Mouse (Mus musculus): Measurements from ENCODE around the gene Galnt14. TPM values are rescaled to one million over a fixed set of nuclear protein-coding genes. Genes with fewer than 3 reads are reported as not detected.

Galnt14 gene
- polyA plus RNA-seq, 1 experiment from 2014 or later: 10.6 TPM

GRCm38 (mm10) chr17:73703571-73703970 lies 6.7 kb downstream of the Galnt14 start:
- Histone ChIP-seq H3K4me3 (replicated peaks) (no peak overlapping the region), H3K36me3 (replicated peaks) (no peaks in the 10 kb centered on the region)
- ATAC-seq (ENCODE audit: low FRiP score): no peak

GRCm38 (mm10) chr17:73701016-73701415 lies 9.2 kb downstream of the Galnt14 start:
- H3K36me3 ChIP-seq (replicated peaks): no peaks in the 10 kb centered on the region
- peaks cover 24% of the 10 kb centered on the region for H3K4me1 ChIP-seq
- H3K4me3 ChIP-seq (replicated peaks): no peak overlapping the region
- peaks cover 5% of the 10 kb centered on the region; the same call in 1 of the 2 replicates for H3K27me3 ChIP-seq
- 22% methylated on average over 7 of the region's 7 CpGs for WGBS
- no peak overlapping the region for H3K4me2 ChIP-seq
- peak overlapping the region; percentile 53; the same call in 1 of the 2 replicates for H3K27ac ChIP-seq
- H3K9me3 ChIP-seq: no peaks in the 10 kb centered on the region
- no peak overlapping the region for H3K9ac ChIP-seq
- no peak for ATAC-seq (ENCODE audit: low FRiP score)

More at GRCm38 (mm10) chr17:73703571-73703970, 6.7 kb downstream of the Galnt14 start:
- Histone ChIP-seq H3K9me3 (no peaks in the 10 kb centered on the region), H3K9ac (no peak overlapping the region), H3K27me3 (peaks cover 7% of the 10 kb centered on the region; the same call in 1 of the 2 replicates), H3K4me2 (no peak overlapping the region), H3K4me1 (peaks cover 20% of the 10 kb centered on the region), H3K27ac (no peak overlapping the region)

- Histone ChIP-seq H3K9me3 (no peaks in the 10 kb centered on the region), H3K36me3 (replicated peaks) (no peaks in the 10 kb centered on the region), H3K9ac (no peak overlapping the region), H3K4me2 (peak overlapping the region; percentile 17; the same call in 1 of the 2 replicates), H3K4me3 (replicated peaks) (no peak overlapping the region), H3K27me3 (peaks cover 5% of the 10 kb centered on the region; the same call in 1 of the 2 replicates), H3K4me1 (peaks cover 27% of the 10 kb centered on the region), H3K27ac (0 out of 2 replicates have a peak overlapping the region, but pooled peaks have one; percentile 31)
- 11% methylated on average over 6 of the region's 6 CpGs for WGBS
- peak; percentile 60; the same call in 1 of the 2 replicates for ATAC-seq (ENCODE audit: low FRiP score)
These were observed 10.4 kb downstream of the Galnt14 start for GRCm38 (mm10) chr17:73699881-73700280.

GRCm38 (mm10) chr17:73694206-73694952 lies 15.9 kb downstream of the Galnt14 start:
- no peak overlapping the region for H3K4me2 ChIP-seq
- no peak overlapping the region for H3K9ac ChIP-seq
- H3K27ac ChIP-seq: no peak overlapping the region
- WGBS: 91% methylated on average over 3 of the region's 3 CpGs
- no peak for ATAC-seq (ENCODE audit: low FRiP score)
- H3K36me3 ChIP-seq (replicated peaks): no peaks in the 10 kb centered on the region
- peaks cover 5% of the 10 kb centered on the region; the same call in 1 of the 2 replicates for H3K27me3 ChIP-seq
- peaks cover 11% of the 10 kb centered on the region for H3K4me1 ChIP-seq
- no peak overlapping the region for H3K4me3 ChIP-seq (replicated peaks)
- no peaks in the 10 kb centered on the region for H3K9me3 ChIP-seq

GRCm38 (mm10) chr17:73688261-73688660 lies 22.0 kb downstream of the Galnt14 start:
- no peak overlapping the region for H3K4me2 ChIP-seq
- no peaks in the 10 kb centered on the region for H3K36me3 ChIP-seq (replicated peaks)
- no peak overlapping the region for H3K9ac ChIP-seq
- WGBS: 80% methylated on average over 3 of the region's 3 CpGs
- no peak overlapping the region for H3K4me3 ChIP-seq (replicated peaks)
- no peak overlapping the region for H3K27ac ChIP-seq
- H3K27me3 ChIP-seq: no peaks in the 10 kb centered on the region
- H3K4me1 ChIP-seq: no peaks in the 10 kb centered on the region
- H3K9me3 ChIP-seq: no peaks in the 10 kb centered on the region
- no peak for ATAC-seq (ENCODE audit: low FRiP score)

- WGBS: 84% methylated on average over 8 of the region's 8 CpGs
These were observed 24.0 kb downstream of the Galnt14 start for GRCm38 (mm10) chr17:73686292-73686691.

GRCm38 (mm10) chr17:73684746-73685145 lies 25.5 kb downstream of the Galnt14 start:
- no peaks in the 10 kb centered on the region for H3K4me1 ChIP-seq
- no peak overlapping the region for H3K4me2 ChIP-seq
- no peaks in the 10 kb centered on the region for H3K9me3 ChIP-seq
- H3K27me3 ChIP-seq: no peaks in the 10 kb centered on the region
- no peak overlapping the region for H3K9ac ChIP-seq
- H3K36me3 ChIP-seq (replicated peaks): no peaks in the 10 kb centered on the region
- no peak overlapping the region for H3K4me3 ChIP-seq (replicated peaks)
- 85% methylated on average over 5 of the region's 5 CpGs for WGBS
- no peak for ATAC-seq (ENCODE audit: low FRiP score)
- no peak overlapping the region for H3K27ac ChIP-seq

More at GRCm38 (mm10) chr17:73686292-73686691, 24.0 kb downstream of the Galnt14 start:
- H3K27me3 ChIP-seq: no peaks in the 10 kb centered on the region
- no peaks in the 10 kb centered on the region for H3K36me3 ChIP-seq (replicated peaks)
- H3K4me3 ChIP-seq (replicated peaks): no peak overlapping the region
- ATAC-seq (ENCODE audit: low FRiP score): no peak
- H3K9me3 ChIP-seq: no peaks in the 10 kb centered on the region
- H3K4me1 ChIP-seq: no peaks in the 10 kb centered on the region
- H3K4me2 ChIP-seq: no peak overlapping the region
- no peak overlapping the region for H3K9ac ChIP-seq
- no peak overlapping the region for H3K27ac ChIP-seq

GRCm38 (mm10) chr17:73671921-73672320 lies 38.3 kb downstream of the Galnt14 start:
- no peak overlapping the region for H3K4me3 ChIP-seq (replicated peaks)
- H3K4me2 ChIP-seq: no peak overlapping the region
- H3K4me1 ChIP-seq: no peaks in the 10 kb centered on the region
- ATAC-seq (ENCODE audit: low FRiP score): no peak
- H3K9me3 ChIP-seq: no peaks in the 10 kb centered on the region
- no peaks in the 10 kb centered on the region for H3K27me3 ChIP-seq
- H3K36me3 ChIP-seq (replicated peaks): no peaks in the 10 kb centered on the region
- H3K27ac ChIP-seq: no peak overlapping the region
- H3K9ac ChIP-seq: no peak overlapping the region
- WGBS: 80% methylated on average over 5 of the region's 5 CpGs

GRCm38 (mm10) chr17:73670048-73670447 lies 40.2 kb downstream of the Galnt14 start:
- no peaks in the 10 kb centered on the region for H3K9me3 ChIP-seq
- no peak overlapping the region for H3K4me2 ChIP-seq
- no peak overlapping the region for H3K9ac ChIP-seq
- H3K4me1 ChIP-seq: no peaks in the 10 kb centered on the region
- no peaks in the 10 kb centered on the region for H3K36me3 ChIP-seq (replicated peaks)
- no peak for ATAC-seq (ENCODE audit: low FRiP score)
- WGBS: 89% methylated on average over 2 of the region's 2 CpGs
- no peak overlapping the region for H3K4me3 ChIP-seq (replicated peaks)
- no peak overlapping the region for H3K27ac ChIP-seq
- no peaks in the 10 kb centered on the region for H3K27me3 ChIP-seq

- no peak for ATAC-seq (ENCODE audit: low FRiP score)
- no peaks in the 10 kb centered on the region for H3K27me3 ChIP-seq
- H3K4me3 ChIP-seq (replicated peaks): no peak overlapping the region
- H3K36me3 ChIP-seq (replicated peaks): no peaks in the 10 kb centered on the region
- H3K4me2 ChIP-seq: no peak overlapping the region
- H3K27ac ChIP-seq: no peak overlapping the region
- WGBS: 83% methylated on average over 1 of the region's 1 CpGs
- H3K4me1 ChIP-seq: no peaks in the 10 kb centered on the region
- no peak overlapping the region for H3K9ac ChIP-seq
- H3K9me3 ChIP-seq: no peaks in the 10 kb centered on the region
These were observed 41.3 kb downstream of the Galnt14 start for GRCm38 (mm10) chr17:73668996-73669395.

GRCm38 (mm10) chr17:73663237-73663636 lies 47.0 kb downstream of the Galnt14 start:
- Histone ChIP-seq H3K4me2 (no peak overlapping the region), H3K27ac (no peak overlapping the region), H3K4me1 (no peaks in the 10 kb centered on the region), H3K9me3 (no peaks in the 10 kb centered on the region), H3K36me3 (replicated peaks) (no peaks in the 10 kb centered on the region), H3K4me3 (replicated peaks) (no peak overlapping the region), H3K27me3 (no peaks in the 10 kb centered on the region), H3K9ac (no peak overlapping the region)
- ATAC-seq (ENCODE audit: low FRiP score): no peak
- WGBS: 85% methylated on average over 3 of the region's 3 CpGs

- ATAC-seq (ENCODE audit: low FRiP score): no peak
These were observed 51.4 kb downstream of the Galnt14 start for GRCm38 (mm10) chr17:73658731-73659445.

More at GRCm38 (mm10) chr17:73658731-73659445, 51.4 kb downstream of the Galnt14 start:
- Histone ChIP-seq H3K4me3 (replicated peaks) (no peak overlapping the region), H3K4me1 (no peaks in the 10 kb centered on the region), H3K9me3 (no peaks in the 10 kb centered on the region), H3K27ac (no peak overlapping the region), H3K36me3 (replicated peaks) (no peaks in the 10 kb centered on the region), H3K9ac (no peak overlapping the region), H3K4me2 (no peak overlapping the region), H3K27me3 (no peaks in the 10 kb centered on the region)
- 94% methylated on average over 6 of the region's 6 CpGs for WGBS
